Mouse (Mus musculus) retina, adult 2 months (tissue): ENCODE data around the gene Zfp53.

ENCODE experiments used
- DNase-seq: peaks from one replicate; pipeline ENCODE4 v3.0.0-alpha.2; 2012; ENCODE audit warnings: low read depth, low spot score

Gene Zfp53

GRCm38 (mm10) chr17:21526270-21526669 lies 37.5 kb downstream of the Zfp53 start:
- no peak for DNase-seq

- no peak for DNase-seq
These were observed 42.0 kb downstream of the Zfp53 start for GRCm38 (mm10) chr17:21530645-21531330.

DNA sequence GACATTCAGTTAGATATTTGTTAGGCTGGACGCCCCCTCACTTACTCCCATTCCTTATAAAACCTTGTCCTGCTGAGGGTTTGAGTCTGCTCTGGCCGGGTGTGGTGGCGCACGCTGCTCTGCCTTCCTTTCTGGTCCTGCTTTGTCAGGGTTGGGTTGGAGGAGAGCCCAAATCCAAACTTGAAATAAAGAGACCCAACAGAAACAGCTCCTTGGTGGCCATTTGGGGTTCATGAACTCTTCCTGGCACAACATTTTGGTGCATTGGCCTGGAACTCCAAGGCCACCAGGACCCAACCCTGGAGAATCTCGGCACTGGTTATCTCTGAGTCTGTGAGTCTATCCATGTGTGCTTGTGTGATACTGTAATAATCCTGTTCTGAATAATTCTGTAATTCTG lies 42.8 kb downstream of the Zfp53 start:
- DNase-seq = no peak

DNA sequence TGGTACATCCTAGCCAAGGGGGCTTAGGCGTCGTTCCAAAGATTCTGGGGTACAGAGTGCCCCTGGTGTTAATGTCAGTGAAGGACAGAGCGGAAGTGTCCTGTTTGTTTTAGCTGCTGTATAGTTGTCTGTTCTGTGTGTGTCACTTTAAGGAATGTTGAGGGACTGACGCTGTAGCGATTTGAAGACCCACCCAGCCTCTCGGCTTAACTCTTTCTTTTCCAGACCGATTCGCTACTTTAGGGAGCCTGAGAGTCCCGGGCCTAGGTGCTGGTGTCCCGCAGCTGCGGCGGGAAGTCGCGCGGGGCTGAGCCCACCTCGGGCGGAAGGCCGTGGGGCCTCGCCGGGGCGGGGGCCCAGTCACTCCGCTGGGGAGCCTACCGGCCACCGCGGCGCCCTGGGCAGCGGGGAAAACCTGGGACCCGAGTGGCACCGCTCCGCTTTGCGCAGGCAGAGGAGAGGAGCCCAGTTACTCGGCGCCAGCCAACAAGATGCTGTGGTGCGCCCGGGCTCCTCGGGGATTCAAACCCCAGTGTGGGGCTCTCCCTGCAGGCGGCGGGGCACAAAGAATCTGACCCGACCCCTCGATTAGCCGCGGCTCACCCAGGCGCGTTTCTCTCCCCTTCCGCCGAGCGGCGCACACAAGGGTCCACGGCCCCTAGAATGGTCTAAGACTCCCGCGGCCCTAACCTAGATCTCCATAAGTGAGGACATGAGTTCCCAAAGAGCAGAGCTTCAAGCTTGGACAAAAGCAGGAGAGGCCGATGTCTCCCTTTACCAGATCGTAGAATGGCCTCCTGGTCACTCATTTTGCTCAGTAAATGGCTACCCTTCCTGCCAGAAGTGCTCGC lies 43.5 kb downstream of the Zfp53 start:
- no peak for DNase-seq

GRCm38 (mm10) chr17:21533961-21534360 lies 45.2 kb downstream of the Zfp53 start:
- DNase-seq = no peak

- no peak for DNase-seq
These were observed 45.8 kb downstream of the Zfp53 start for GRCm38 (mm10) chr17:21534460-21535095.

GRCm38 (mm10) chr17:21535096-21536001 lies 46.6 kb downstream of the Zfp53 start, which contains the start of gene Zfp52:
TSS of gene Zfp52 (plus strand) at chr17:21535539.
- no peak for DNase-seq

DNA sequence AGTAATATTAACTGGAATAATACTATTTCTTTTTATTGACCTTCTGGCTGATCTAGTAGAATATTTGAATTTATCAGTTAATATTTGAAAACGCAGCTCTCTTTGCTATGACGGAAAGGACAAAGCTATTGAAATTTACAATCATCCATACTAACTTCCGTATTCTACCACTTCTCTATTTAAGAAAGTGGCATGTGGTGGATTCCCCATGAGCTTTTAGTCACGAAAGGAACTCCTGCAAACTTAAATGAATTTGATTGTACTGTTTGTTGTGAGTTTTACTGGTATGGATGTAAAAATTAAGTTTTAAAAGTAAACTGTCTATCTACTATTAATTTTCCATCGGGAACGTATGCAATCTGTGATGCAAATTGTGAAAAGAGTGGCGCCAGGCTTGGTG lies 47.3 kb downstream of the Zfp53 start:
- no peak for DNase-seq

DNA sequence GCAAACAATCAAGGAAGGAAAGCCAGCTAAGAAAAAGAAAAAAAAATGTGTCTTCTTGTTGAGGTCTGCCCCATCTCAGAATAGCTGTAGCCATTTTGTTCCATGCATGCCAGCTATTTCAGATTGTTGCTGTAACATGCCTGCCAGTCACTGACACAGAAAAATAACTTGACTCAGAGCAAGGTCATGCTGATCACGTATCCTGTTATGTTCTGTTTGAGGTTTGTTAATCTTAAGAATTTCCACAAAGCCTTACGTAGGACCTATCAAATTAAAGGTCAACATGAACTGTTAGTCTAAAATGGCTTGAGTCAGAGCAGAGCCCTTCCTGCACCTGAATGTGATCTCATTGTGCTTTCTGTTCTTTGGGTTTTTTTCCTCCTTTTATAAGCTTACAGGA lies 47.9 kb downstream of the Zfp53 start:
- DNase-seq = no peak

GRCm38 (mm10) chr17:21557831-21558230 lies 69.0 kb downstream of the Zfp53 start:
- DNase-seq = no peak
